Mouse (Mus musculus): ENCODE measurements around the gene Dnah7a. TPM values are rescaled to one million over a fixed set of nuclear protein-coding genes. Genes with fewer than 3 reads are reported as not detected.
A peak's percentile ranks its signal among the peaks of the same experiment; 100 is the strongest.
"Not testable (repeated sequence)": the region's sequence is repeated elsewhere in the genome, so short reads cannot be mapped to it uniquely, and the experiment has no call there.

Gene Dnah7a
- polyA plus RNA-seq, 1 experiment from 2014 or later, result 1.8 TPM

DNA sequence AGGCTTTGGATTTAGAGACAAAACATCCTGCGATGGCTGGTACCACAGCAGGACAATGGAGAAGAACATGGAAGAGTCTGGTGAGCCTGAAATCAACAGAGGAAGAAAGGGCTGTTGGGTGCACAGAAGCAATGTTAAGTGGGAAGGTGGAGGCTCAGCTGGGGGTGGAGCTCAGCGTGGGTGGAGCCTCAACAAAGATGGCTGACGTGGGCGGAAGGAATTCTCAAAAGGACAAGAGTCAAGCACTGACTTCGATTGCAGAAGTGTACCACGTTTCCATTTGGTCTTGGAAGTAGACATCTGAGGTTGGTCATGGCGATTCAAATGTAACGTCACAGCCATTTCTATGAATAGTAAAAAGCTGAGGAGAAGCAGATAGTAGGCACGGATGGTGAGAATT, 4.5 kb upstream of the Dnah7a start:
- H3K9me3 ChIP-seq (ENCODE audit: low read length), result no peaks in the 10 kb centered on the region
- ATAC-seq (no peak), DNase-seq (ENCODE audit: low spot score) (no peak)
- 90% methylated on average over 9 of the region's 9 CpGs for WGBS
- no peak overlapping the region for H3K27ac ChIP-seq (ENCODE audit: low read length)
- no peak overlapping the region for H3K4me3 ChIP-seq (ENCODE audit: low read depth, low read length)
- H3K36me3 ChIP-seq (ENCODE audit: insufficient read depth, low read length), result no peaks in the 10 kb centered on the region
- TF ChIP-seq CTCF (IDR thresholded peaks at IDR 0.05) (no peak), EP300 (IDR thresholded peaks at IDR 0.05) (no peak)
- H3K4me2 ChIP-seq (replicated peaks; ENCODE audit: low read depth, low read length), result no peak overlapping the region
- H3K4me1 ChIP-seq (ENCODE audit: insufficient read depth, low read depth, low read length), result no peaks in the 10 kb centered on the region
- H3K27me3 ChIP-seq (replicated peaks; ENCODE audit: insufficient read depth, low read length), result no peaks in the 10 kb centered on the region
- H3K9ac ChIP-seq (replicated peaks; ENCODE audit: low read depth), result no peak overlapping the region

DNA sequence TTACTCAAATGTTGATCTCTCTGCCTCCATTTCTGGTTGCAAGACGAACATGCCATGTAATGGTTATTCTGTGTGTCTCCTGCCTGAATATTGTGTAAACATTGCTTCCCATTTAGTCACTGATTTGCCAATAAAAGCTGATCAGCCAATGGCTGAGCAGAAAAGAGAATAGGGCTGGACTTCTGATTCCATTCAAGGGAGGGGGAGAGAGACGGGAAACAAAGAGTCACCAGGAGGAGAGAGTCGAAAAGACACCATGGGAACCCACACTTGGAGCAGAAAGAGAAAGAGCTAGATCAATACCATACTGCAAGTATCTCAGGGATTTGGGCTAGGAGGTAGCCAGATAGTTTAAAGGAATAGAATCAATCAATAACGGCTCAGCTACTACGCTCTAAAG, 3.0 kb upstream of the Dnah7a start:
- not testable (repeated sequence) for H3K27me3 ChIP-seq (replicated peaks; ENCODE audit: insufficient read depth, low read length); H3K4me3 ChIP-seq (ENCODE audit: low read depth, low read length); H3K36me3 ChIP-seq (ENCODE audit: insufficient read depth, low read length); H3K9me3 ChIP-seq (ENCODE audit: low read length); ATAC-seq; H3K27ac ChIP-seq (ENCODE audit: low read length); H3K4me1 ChIP-seq (ENCODE audit: insufficient read depth, low read depth, low read length); H3K9ac ChIP-seq (replicated peaks; ENCODE audit: low read depth); H3K4me2 ChIP-seq (replicated peaks; ENCODE audit: low read depth, low read length); DNase-seq (ENCODE audit: low spot score)
- 67% methylated on average over 5 of the region's 5 CpGs for WGBS

DNA sequence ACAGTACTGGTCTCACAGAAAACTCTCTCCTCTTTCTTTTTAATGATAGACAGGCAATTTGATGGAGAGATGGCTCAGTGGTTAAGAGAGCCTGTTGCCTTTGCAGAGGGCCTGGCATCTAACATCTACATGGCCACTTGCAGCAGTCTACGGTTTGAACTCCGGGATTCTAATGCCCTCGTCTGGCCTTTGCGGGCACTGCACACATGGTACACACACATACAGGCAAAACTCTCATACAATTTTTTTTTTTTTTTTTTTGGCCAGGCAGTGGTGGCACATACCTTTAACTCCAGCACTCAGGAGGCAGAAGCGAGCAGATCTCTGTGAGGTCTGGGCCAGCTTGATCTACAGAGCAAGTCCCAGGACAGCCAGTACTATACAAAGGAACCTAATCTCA, 2.4 kb downstream of the Dnah7a start:
- no peak for TF ChIP-seq EP300 (IDR thresholded peaks at IDR 0.05)
- TF ChIP-seq CTCF (IDR thresholded peaks at IDR 0.05), result no peak
- no peak overlapping the region for H3K4me3 ChIP-seq (ENCODE audit: low read depth, low read length)
- DNase-seq (ENCODE audit: low spot score), result no peak
- no peaks in the 10 kb centered on the region for H3K9me3 ChIP-seq (ENCODE audit: low read length)
- ATAC-seq, result no peak
- H3K4me2 ChIP-seq (replicated peaks; ENCODE audit: low read depth, low read length), result no peak overlapping the region
- H3K27ac ChIP-seq (ENCODE audit: low read length), result no peak overlapping the region
- H3K4me1 ChIP-seq (ENCODE audit: insufficient read depth, low read depth, low read length), result no peaks in the 10 kb centered on the region
- no peaks in the 10 kb centered on the region for H3K36me3 ChIP-seq (ENCODE audit: insufficient read depth, low read length)
- 85% methylated on average over 5 of the region's 5 CpGs for WGBS
- H3K27me3 ChIP-seq (replicated peaks; ENCODE audit: insufficient read depth, low read length), result no peaks in the 10 kb centered on the region
- no peak overlapping the region for H3K9ac ChIP-seq (replicated peaks; ENCODE audit: low read depth)

DNA sequence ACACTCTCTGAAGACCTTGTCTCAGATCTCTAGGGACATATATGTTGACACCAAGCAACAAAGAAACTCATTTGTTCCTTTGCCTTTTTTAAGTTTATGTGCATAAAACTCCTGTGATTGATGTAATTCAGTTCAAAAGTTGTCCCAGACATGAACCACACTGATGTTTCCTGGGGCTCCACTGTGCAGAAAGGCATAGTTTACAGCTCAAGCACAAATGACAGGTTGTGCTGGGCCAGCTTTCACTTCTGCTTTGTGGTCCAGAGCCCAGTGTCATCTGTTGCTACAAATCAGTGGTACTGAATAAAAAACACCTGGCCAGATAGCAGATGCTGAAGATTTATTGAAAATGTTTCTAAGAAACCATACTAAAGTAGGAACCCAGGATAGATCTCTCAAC, 42.3 kb downstream of the Dnah7a start:
- not testable (repeated sequence) for ATAC-seq; H3K4me2 ChIP-seq (replicated peaks; ENCODE audit: low read depth, low read length); H3K9me3 ChIP-seq (ENCODE audit: low read length); H3K4me1 ChIP-seq (ENCODE audit: insufficient read depth, low read depth, low read length); H3K9ac ChIP-seq (replicated peaks; ENCODE audit: low read depth); H3K27ac ChIP-seq (ENCODE audit: low read length); H3K36me3 ChIP-seq (ENCODE audit: insufficient read depth, low read length); H3K4me3 ChIP-seq (ENCODE audit: low read depth, low read length); H3K27me3 ChIP-seq (replicated peaks; ENCODE audit: insufficient read depth, low read length); DNase-seq (ENCODE audit: low spot score)

DNA sequence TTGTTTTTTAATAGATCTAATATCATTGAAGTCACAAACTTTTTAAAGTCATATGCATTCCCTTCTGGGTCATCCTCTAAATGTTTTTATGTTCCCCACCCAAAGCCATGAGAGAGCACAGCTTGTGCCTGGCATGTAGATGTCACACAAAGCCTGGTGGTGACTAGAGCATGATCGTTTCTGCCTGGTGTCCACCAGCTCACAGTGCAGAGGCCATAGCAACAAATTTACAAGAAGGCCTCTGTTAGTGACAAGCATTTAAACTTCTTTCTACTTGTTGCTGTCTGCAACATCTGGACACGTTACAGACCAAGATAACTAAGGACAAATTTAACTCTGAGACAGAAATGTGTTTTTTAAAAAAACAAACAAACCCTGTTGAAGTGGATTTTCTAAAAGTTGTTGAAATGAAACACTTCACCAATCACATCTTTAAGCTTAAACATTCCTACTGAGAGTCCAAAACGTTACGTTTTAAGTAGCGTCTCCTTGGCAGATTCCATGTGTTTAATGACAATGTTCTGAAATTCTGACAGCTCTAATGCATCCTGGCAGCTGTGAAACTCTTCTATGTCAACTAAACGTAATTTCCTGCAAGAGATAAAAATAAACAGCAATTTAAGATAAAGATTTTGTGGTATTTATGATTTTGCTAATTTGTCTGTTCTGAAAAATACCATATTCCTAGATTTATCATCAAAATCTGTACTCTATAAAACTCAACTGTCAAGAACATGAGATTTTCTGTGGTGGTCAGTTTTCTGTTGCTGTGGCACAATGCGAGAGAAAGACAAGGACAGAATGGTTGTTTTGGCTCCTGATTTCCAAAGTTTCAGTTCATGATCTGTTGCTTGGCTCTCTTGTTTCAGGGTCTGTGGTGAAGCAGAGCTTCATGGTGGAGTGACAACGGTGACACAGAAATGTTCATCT, 66.5 kb downstream of the Dnah7a start:
- no peaks in the 10 kb centered on the region for H3K36me3 ChIP-seq (ENCODE audit: insufficient read depth, low read length)
- no peak overlapping the region for H3K4me2 ChIP-seq (replicated peaks; ENCODE audit: low read depth, low read length)
- H3K4me3 ChIP-seq (ENCODE audit: low read depth, low read length), result no peak overlapping the region
- H3K4me1 ChIP-seq (ENCODE audit: insufficient read depth, low read depth, low read length), result no peaks in the 10 kb centered on the region
- no peak overlapping the region for H3K27ac ChIP-seq (ENCODE audit: low read length)
- ATAC-seq (peak; percentile 84), DNase-seq (ENCODE audit: low spot score) (peak; percentile 77)
- TF ChIP-seq CTCF (IDR thresholded peaks at IDR 0.05), result no peak
- TF ChIP-seq EP300 (IDR thresholded peaks at IDR 0.05), result peak; percentile 22; the same call in 1 of the 2 replicates
- WGBS, result 27% methylated on average over 8 of the region's 8 CpGs
- H3K9me3 ChIP-seq (ENCODE audit: low read length), result no peaks in the 10 kb centered on the region
- H3K9ac ChIP-seq (replicated peaks; ENCODE audit: low read depth), result no peak overlapping the region
- no peaks in the 10 kb centered on the region for H3K27me3 ChIP-seq (replicated peaks; ENCODE audit: insufficient read depth, low read length)

DNA sequence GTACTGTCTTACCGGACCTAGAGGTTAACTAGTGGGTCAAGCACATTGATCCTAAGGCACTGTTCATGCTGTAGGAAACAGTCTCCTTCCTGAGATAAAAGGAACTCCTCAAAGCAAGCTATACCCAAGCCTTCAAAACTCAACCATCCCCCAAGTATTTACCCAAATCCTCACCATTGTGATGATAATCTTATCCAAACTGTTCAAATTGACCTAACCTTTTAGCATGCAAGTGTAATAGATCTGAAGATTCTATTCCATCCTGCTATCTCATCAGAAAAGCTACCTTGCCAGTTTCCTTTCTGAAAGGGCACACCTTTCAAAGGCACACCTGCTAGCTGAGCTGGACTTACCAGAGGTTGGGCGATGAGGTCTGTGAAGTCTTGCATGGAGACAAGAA, 70.9 kb downstream of the Dnah7a start:
- not testable (repeated sequence) for H3K4me2 ChIP-seq (replicated peaks; ENCODE audit: low read depth, low read length); H3K27ac ChIP-seq (ENCODE audit: low read length); ATAC-seq; H3K27me3 ChIP-seq (replicated peaks; ENCODE audit: insufficient read depth, low read length); H3K36me3 ChIP-seq (ENCODE audit: insufficient read depth, low read length); DNase-seq (ENCODE audit: low spot score); H3K9ac ChIP-seq (replicated peaks; ENCODE audit: low read depth); H3K4me3 ChIP-seq (ENCODE audit: low read depth, low read length); H3K4me1 ChIP-seq (ENCODE audit: insufficient read depth, low read depth, low read length); H3K9me3 ChIP-seq (ENCODE audit: low read length)
- WGBS, result 68% methylated on average over 2 of the region's 2 CpGs

DNA sequence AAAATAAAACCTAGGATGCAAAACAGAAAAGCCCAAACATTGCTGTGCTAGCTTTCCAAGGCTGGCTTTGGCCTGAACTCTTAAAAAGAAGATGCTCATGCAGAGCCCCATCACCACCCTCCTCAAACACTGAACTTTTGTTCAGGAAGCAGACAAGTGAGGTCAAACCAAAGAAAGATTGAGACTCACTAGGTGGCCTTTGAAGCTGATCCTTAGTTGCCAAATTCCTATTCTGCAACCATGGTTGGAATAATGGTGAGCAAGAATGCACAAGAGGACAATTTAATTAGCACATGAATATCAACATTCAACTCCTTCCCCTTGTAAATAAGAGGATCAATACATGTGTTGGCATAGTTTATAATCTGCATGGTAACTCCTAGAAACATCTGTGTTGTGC, 74.5 kb downstream of the Dnah7a start:
- not testable (repeated sequence) for DNase-seq (ENCODE audit: low spot score); H3K36me3 ChIP-seq (ENCODE audit: insufficient read depth, low read length); H3K9me3 ChIP-seq (ENCODE audit: low read length); H3K9ac ChIP-seq (replicated peaks; ENCODE audit: low read depth); H3K27ac ChIP-seq (ENCODE audit: low read length); H3K4me2 ChIP-seq (replicated peaks; ENCODE audit: low read depth, low read length); H3K4me1 ChIP-seq (ENCODE audit: insufficient read depth, low read depth, low read length); ATAC-seq; H3K4me3 ChIP-seq (ENCODE audit: low read depth, low read length); H3K27me3 ChIP-seq (replicated peaks; ENCODE audit: insufficient read depth, low read length)

Measured in lung, postnatal 0 days (tissue).